ENCODE assay signal across 14 mouse cellular contexts in the genomic region with DNA sequence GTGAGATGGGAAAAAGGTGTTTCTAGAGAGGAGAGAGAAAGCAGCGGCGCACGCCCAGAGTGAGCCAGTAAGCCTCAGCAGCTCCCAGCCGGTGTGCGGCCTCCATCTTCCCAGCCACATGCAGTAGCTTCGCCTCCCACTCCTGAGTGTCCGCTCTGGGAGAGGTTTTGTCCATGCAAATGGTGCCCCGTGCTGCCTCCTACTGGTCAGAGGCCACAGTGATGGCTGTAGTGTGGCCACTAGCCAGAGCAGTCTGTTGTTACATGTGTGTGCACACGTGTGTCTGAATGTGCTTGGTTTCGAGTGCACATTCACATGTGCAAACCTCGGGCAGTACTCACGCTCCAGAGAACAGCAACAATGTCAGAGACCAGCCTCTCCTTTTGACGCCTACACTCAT.
DNase-seq lines count a peak whose midpoint lies in the region; ATAC-seq and TF ChIP-seq lines count a peak whose summit lies in the region.
"Had no signal": no experiment of that assay in that cellular context is flagged by ENCODE, and none has a peak within 500 bp of the region (broad histone marks: within the 10 kb centered on the region; RNA-seq: fewer than 3 reads in every experiment).

No protein-coding gene starts in this region.

- ATAC-seq in hindbrain, embryonic 15.5 days (ENCODE audit: low FRiP score, low read depth): no peak
- ATAC-seq in hindbrain, embryonic 14.5 days (ENCODE audit: low FRiP score): no peak; the same call in 1 of the 2 replicates
- no peak for ATAC-seq in midbrain, postnatal 0 days (ENCODE audit: low FRiP score)
- no peak for ATAC-seq in midbrain, embryonic 13.5 days
- ATAC-seq: forebrain, embryonic 13.5 days; inflammation-experienced regulatory T-cells, adult 6 months; midbrain, embryonic 16.5 days had no signal

- no peak overlapping the region for H3K9ac ChIP-seq in hindbrain, embryonic 15.5 days
- no peak overlapping the region for H3K9ac ChIP-seq in hindbrain, embryonic 14.5 days
- no peak overlapping the region for H3K9ac ChIP-seq in midbrain, postnatal 0 days (replicated peaks; ENCODE audit: low read length, poor library complexity, severe bottlenecking)
- no peak overlapping the region for H3K9ac ChIP-seq in midbrain, embryonic 13.5 days (replicated peaks)
- H3K9ac ChIP-seq: forebrain, embryonic 13.5 days; heart, embryonic 13.5 days had no signal

- WGBS in hindbrain, embryonic 15.5 days: 90% methylated on average over 13 of the region's 13 CpGs
- 91% methylated on average over 13 of the region's 13 CpGs for WGBS in hindbrain, embryonic 14.5 days
- 91% methylated on average over 13 of the region's 13 CpGs for WGBS in midbrain, postnatal 0 days
- 87% methylated on average over 13 of the region's 13 CpGs for WGBS in midbrain, embryonic 13.5 days

- H3K27me3 ChIP-seq in hindbrain, embryonic 15.5 days: no peaks in the 10 kb centered on the region
- H3K27me3 ChIP-seq in hindbrain, embryonic 14.5 days (ENCODE audit: control insufficient read depth, insufficient read depth, low read length): no peaks in the 10 kb centered on the region
- no peaks in the 10 kb centered on the region for H3K27me3 ChIP-seq in midbrain, postnatal 0 days (ENCODE audit: insufficient read depth, low read length)
- H3K27me3 ChIP-seq in midbrain, embryonic 13.5 days: no peaks in the 10 kb centered on the region
- H3K27me3 ChIP-seq: forebrain, embryonic 13.5 days; heart, embryonic 13.5 days had no signal

- no peak for TF ChIP-seq POLR2A in brain, embryonic 14.5 days (IDR thresholded peaks at IDR 0.05; ENCODE audit: borderline replicate concordance, extremely low read depth, insufficient read depth, insufficient read length, poor library complexity, severe bottlenecking)

- TF ChIP-seq CTCF in midbrain, postnatal 0 days (IDR thresholded peaks at IDR 0.05): peak; percentile 49
- peak; percentile 41; the same call in 1 of the 2 replicates for TF ChIP-seq CTCF in brain, embryonic 14.5 days (IDR thresholded peaks at IDR 0.05; ENCODE audit: borderline replicate concordance, extremely low read depth, insufficient read depth, insufficient read length)

- H3K4me3 ChIP-seq in hindbrain, embryonic 15.5 days: no peak overlapping the region
- H3K4me3 ChIP-seq in hindbrain, embryonic 14.5 days (replicated peaks; ENCODE audit: low read length): no peak overlapping the region
- no peak overlapping the region for H3K4me3 ChIP-seq in midbrain, postnatal 0 days (ENCODE audit: low read depth, low read length)
- no peak overlapping the region for H3K4me3 ChIP-seq in midbrain, embryonic 13.5 days (replicated peaks)
- H3K4me3 ChIP-seq: forebrain, embryonic 13.5 days; heart, embryonic 13.5 days had no signal

- no peak overlapping the region for H3K4me2 ChIP-seq in hindbrain, embryonic 15.5 days
- H3K4me2 ChIP-seq in hindbrain, embryonic 14.5 days (replicated peaks): no peak overlapping the region
- H3K4me2 ChIP-seq in midbrain, postnatal 0 days (ENCODE audit: low read depth, low read length, poor library complexity, severe bottlenecking): no peak overlapping the region
- no peak overlapping the region for H3K4me2 ChIP-seq in midbrain, embryonic 13.5 days (replicated peaks)
- H3K4me2 ChIP-seq: forebrain, embryonic 13.5 days; heart, embryonic 13.5 days had no signal

- no peak for DNase-seq in hindbrain, embryonic 14.5 days (ENCODE audit: low spot score)
- DNase-seq in midbrain, postnatal 0 days (ENCODE audit: low spot score): no peak
- DNase-seq in brain, embryonic 14.5 days (ENCODE audit: low read depth): no peak
- peak; percentile 37 for DNase-seq in retina, postnatal 1 day
- DNase-seq in embryo, embryonic 10 days (ENCODE audit: low spot score): no peak
- DNase-seq: cerebellum, adult 8-10 months; gastrocnemius, postnatal 10 days; kidney, postnatal 25 days had no signal

- H3K36me3 ChIP-seq in hindbrain, embryonic 15.5 days: no peaks in the 10 kb centered on the region
- no peaks in the 10 kb centered on the region for H3K36me3 ChIP-seq in hindbrain, embryonic 14.5 days (replicated peaks; ENCODE audit: control insufficient read depth, insufficient read depth)
- no peaks in the 10 kb centered on the region for H3K36me3 ChIP-seq in midbrain, postnatal 0 days (ENCODE audit: insufficient read depth, low read length)
- H3K36me3 ChIP-seq in midbrain, embryonic 13.5 days: no peaks in the 10 kb centered on the region

- H3K27ac ChIP-seq in hindbrain, embryonic 15.5 days (replicated peaks): 0 out of 2 replicates have a peak overlapping the region, but pooled peaks have one; percentile 35
- H3K27ac ChIP-seq in hindbrain, embryonic 14.5 days: no peak overlapping the region
- no peak overlapping the region for H3K27ac ChIP-seq in midbrain, postnatal 0 days (ENCODE audit: low read depth, low read length)
- no peak overlapping the region for H3K27ac ChIP-seq in midbrain, embryonic 13.5 days
- H3K27ac ChIP-seq: forebrain, embryonic 13.5 days; heart, embryonic 13.5 days had no signal

- H3K9me3 ChIP-seq in hindbrain, embryonic 15.5 days: no peaks in the 10 kb centered on the region
- no peaks in the 10 kb centered on the region for H3K9me3 ChIP-seq in hindbrain, embryonic 14.5 days (ENCODE audit: control insufficient read depth, low read length)
- no peaks in the 10 kb centered on the region for H3K9me3 ChIP-seq in midbrain, postnatal 0 days (ENCODE audit: low read length)
- H3K9me3 ChIP-seq in midbrain, embryonic 13.5 days: no peaks in the 10 kb centered on the region
- H3K9me3 ChIP-seq: forebrain, embryonic 13.5 days; heart, embryonic 13.5 days had no signal

- H3K4me1 ChIP-seq in hindbrain, embryonic 15.5 days (replicated peaks): peaks cover 23% of the 10 kb centered on the region
- H3K4me1 ChIP-seq in hindbrain, embryonic 14.5 days (replicated peaks; ENCODE audit: control insufficient read depth, insufficient read depth, low read length): peaks cover 12% of the 10 kb centered on the region
- no peaks in the 10 kb centered on the region for H3K4me1 ChIP-seq in midbrain, postnatal 0 days (ENCODE audit: insufficient read depth, low read length)
- peaks cover 12% of the 10 kb centered on the region; the same call in 1 of the 2 replicates for H3K4me1 ChIP-seq in midbrain, embryonic 13.5 days (replicated peaks)
- H3K4me1 ChIP-seq: forebrain, embryonic 13.5 days had no signal
